Mouse (Mus musculus) lung, postnatal 14 days (tissue): ENCODE measurements around the gene Mrpl57.

Experiments
- DNase-seq: peaks from one replicate; pipeline ENCODE4 v3.0.0; 2021

Gene Mrpl57

GRCm38 (mm10) chr14:57861987-57862412 lies 36.0 kb downstream of the Mrpl57 start:
- no peak for DNase-seq

- DNase-seq: no peak
Observed at GRCm38 (mm10) chr14:57863129-57863528, 37.1 kb downstream of the Mrpl57 start.

GRCm38 (mm10) chr14:57865256-57865655 lies 39.2 kb downstream of the Mrpl57 start:
- DNase-seq: no peak

- DNase-seq: no peak
Observed at GRCm38 (mm10) chr14:57866676-57867276, 40.7 kb downstream of the Mrpl57 start.

GRCm38 (mm10) chr14:57877921-57878320 lies 51.9 kb downstream of the Mrpl57 start:
- no peak for DNase-seq
